In the genomic region with DNA sequence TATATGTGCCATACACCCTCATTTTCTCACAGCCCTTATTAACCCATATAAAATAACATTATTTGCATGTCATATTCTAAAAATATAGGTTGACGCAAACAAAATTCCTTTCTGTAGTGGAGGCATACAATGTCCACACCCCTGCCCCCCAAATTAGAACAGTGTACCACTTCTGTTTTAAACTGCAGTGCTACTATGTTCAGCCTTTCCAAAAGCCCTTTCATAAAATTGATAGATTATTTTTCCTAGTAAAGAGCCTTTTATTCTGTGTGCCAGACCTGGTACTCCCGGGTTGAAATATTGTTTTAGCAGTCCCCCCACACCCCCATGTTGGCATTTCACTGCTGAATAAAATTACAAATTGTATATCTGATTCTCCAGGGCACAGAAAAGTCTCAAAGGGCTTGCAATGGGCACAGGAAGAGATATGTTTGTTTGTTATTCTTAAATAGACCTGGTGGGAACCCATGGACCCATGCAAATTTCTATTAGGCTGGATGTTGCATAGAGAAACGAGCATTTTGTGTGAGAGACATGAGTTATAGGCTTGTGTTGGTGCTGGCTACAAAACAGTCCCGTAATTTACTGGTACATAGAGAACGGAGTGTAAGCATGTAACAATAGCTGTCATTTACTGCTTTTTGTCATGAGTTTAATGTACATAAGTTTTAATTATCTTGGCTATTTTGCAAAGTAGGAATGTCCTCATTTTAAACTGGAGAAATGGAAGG, we compare ENCODE assay signal across 17 mouse cellular contexts.
"Had no signal": no experiment of that assay in that cellular context is flagged by ENCODE, and none has a peak within 500 bp of the region (broad histone marks: within the 10 kb centered on the region; RNA-seq: fewer than 3 reads in every experiment).

No protein-coding gene starts in this region.

- H3K9ac ChIP-seq: heart, embryonic 13.5 days; heart, embryonic 15.5 days; hindbrain, embryonic 12.5 days; hindbrain, embryonic 14.5 days; intestine, embryonic 15.5 days; limb, embryonic 12.5 days had no signal

- H3K4me3 ChIP-seq: heart, adult 2 months; heart, embryonic 13.5 days; heart, embryonic 15.5 days; hindbrain, embryonic 10.5 days; hindbrain, embryonic 12.5 days; intestine, embryonic 15.5 days; layer of hippocampus, adult 2 months; left cerebral cortex, adult 2 months; limb, embryonic 10.5 days; limb, embryonic 12.5 days had no signal

- H3K4me2 ChIP-seq: heart, embryonic 11.5 days; heart, embryonic 13.5 days; heart, embryonic 15.5 days; hindbrain, embryonic 12.5 days; hindbrain, embryonic 14.5 days; intestine, embryonic 15.5 days; limb, embryonic 12.5 days had no signal

- H3K9me3 ChIP-seq: heart, embryonic 13.5 days; heart, embryonic 15.5 days; hindbrain, embryonic 10.5 days; intestine, embryonic 15.5 days; limb, embryonic 10.5 days; limb, embryonic 12.5 days had no signal

- H3K36me3 ChIP-seq: heart, embryonic 13.5 days; heart, embryonic 15.5 days; hindbrain, embryonic 10.5 days; hindbrain, embryonic 12.5 days; intestine, embryonic 15.5 days; limb, embryonic 10.5 days; limb, embryonic 12.5 days had no signal

- DNase-seq: heart, adult 11 months; heart, adult 2 months; liver had no signal

- H3K4me1 ChIP-seq: heart, embryonic 13.5 days; heart, embryonic 15.5 days; hindbrain, embryonic 12.5 days; intestine, embryonic 15.5 days; limb, embryonic 12.5 days had no signal

- ATAC-seq: hindbrain, embryonic 16.5 days; inflammation-experienced regulatory T-cells, adult 6 months; intestine, embryonic 15.5 days; intestine, postnatal 0 days had no signal

- H3K27ac ChIP-seq: heart, adult 2 months; heart, embryonic 13.5 days; heart, embryonic 15.5 days; hindbrain, embryonic 10.5 days; hindbrain, embryonic 12.5 days; hindbrain, embryonic 14.5 days; intestine, embryonic 15.5 days; layer of hippocampus, adult 2 months; left cerebral cortex, adult 2 months; limb, embryonic 10.5 days; limb, embryonic 12.5 days had no signal

- H3K27me3 ChIP-seq: heart, embryonic 13.5 days; heart, embryonic 15.5 days; hindbrain, embryonic 12.5 days; intestine, embryonic 15.5 days; limb, embryonic 12.5 days had no signal
